Mouse (Mus musculus): ENCODE measurements around the gene Tstd1. TPM values are rescaled to one million over a fixed set of nuclear protein-coding genes. Genes with fewer than 3 reads are reported as not detected.

Tstd1 gene
- polyA plus RNA-seq, 1 experiment from 2014 or later: 7.5 TPM

GRCm38 (mm10) chr1:171390101-171390500 is 28.6 kb upstream of the Tstd1 start:
- Histone ChIP-seq H3K27ac (no peak overlapping the region), H3K36me3 (no peaks in the 10 kb centered on the region), H3K4me1 (peaks cover 27% of the 10 kb centered on the region), H3K27me3 (ENCODE audit: low read depth, poor library complexity, severe bottlenecking) (peaks cover 3% of the 10 kb centered on the region; the same call in 1 of the 2 replicates), H3K9me3 (replicated peaks) (no peaks in the 10 kb centered on the region), H3K4me3 (no peak overlapping the region)
- no peak for DNase-seq (ENCODE audit: low spot score)
- WGBS: 76% methylated on average over 4 of the region's 4 CpGs

GRCm38 (mm10) chr1:171401821-171402220 is 16.9 kb upstream of the Tstd1 start:
- H3K4me1 ChIP-seq: 0 out of 2 replicates have a peak, but pooled peaks cover 5% of the 10 kb centered on the region
- WGBS: 78% methylated on average over 4 of the region's 4 CpGs
- H3K4me3 ChIP-seq: no peak overlapping the region
- H3K27me3 ChIP-seq (ENCODE audit: low read depth, poor library complexity, severe bottlenecking): 0 out of 2 replicates have a peak, but pooled peaks cover 5% of the 10 kb centered on the region
- H3K27ac ChIP-seq: no peak overlapping the region
- no peaks in the 10 kb centered on the region for H3K36me3 ChIP-seq
- no peaks in the 10 kb centered on the region for H3K9me3 ChIP-seq (replicated peaks)
- DNase-seq (ENCODE audit: low spot score): no peak

- Histone ChIP-seq H3K36me3 (no peaks in the 10 kb centered on the region), H3K27ac (no peak overlapping the region), H3K27me3 (ENCODE audit: low read depth, poor library complexity, severe bottlenecking) (peaks cover 12% of the 10 kb centered on the region; the same call in 1 of the 2 replicates), H3K4me3 (no peak overlapping the region), H3K4me1 (0 out of 2 replicates have a peak, but pooled peaks cover 5% of the 10 kb centered on the region), H3K9me3 (replicated peaks) (no peaks in the 10 kb centered on the region)
- WGBS: 79% methylated on average over 9 of the region's 9 CpGs
- DNase-seq (ENCODE audit: low spot score): no peak
Measured at GRCm38 (mm10) chr1:171402991-171403390, 15.7 kb upstream of the Tstd1 start.

- Histone ChIP-seq H3K27ac (no peak overlapping the region), H3K27me3 (ENCODE audit: low read depth, poor library complexity, severe bottlenecking) (peaks cover 24% of the 10 kb centered on the region), H3K36me3 (no peaks in the 10 kb centered on the region), H3K9me3 (replicated peaks) (no peaks in the 10 kb centered on the region), H3K4me1 (peaks cover 6% of the 10 kb centered on the region; the same call in 1 of the 2 replicates), H3K4me3 (no peak overlapping the region)
- no peak for DNase-seq (ENCODE audit: low spot score)
- 80% methylated on average over 5 of the region's 5 CpGs for WGBS
Measured at GRCm38 (mm10) chr1:171407263-171407662, 11.4 kb upstream of the Tstd1 start.

- no peaks in the 10 kb centered on the region for H3K9me3 ChIP-seq (replicated peaks)
- no peak overlapping the region for H3K4me3 ChIP-seq
- H3K27ac ChIP-seq: no peak overlapping the region
- peaks cover 20% of the 10 kb centered on the region for H3K4me1 ChIP-seq
- DNase-seq (ENCODE audit: low spot score): no peak
- H3K36me3 ChIP-seq: peaks cover 23% of the 10 kb centered on the region
- H3K27me3 ChIP-seq (ENCODE audit: low read depth, poor library complexity, severe bottlenecking): peaks cover 19% of the 10 kb centered on the region
- 79% methylated on average over 1 of the region's 1 CpGs for WGBS
Measured at GRCm38 (mm10) chr1:171410231-171410630, 8.4 kb upstream of the Tstd1 start.

GRCm38 (mm10) chr1:171410947-171411484 is 7.7 kb upstream of the Tstd1 start, which contains the start of gene Usf1:
Usf1 (plus strand) TSS chr1:171411313.
- Histone ChIP-seq H3K27ac (peak within 1 kb of the TSS; percentile 97), H3K9me3 (replicated peaks) (no peaks in the 10 kb centered on the region), H3K36me3 (peaks cover 31% of the 10 kb centered on the region), H3K27me3 (ENCODE audit: low read depth, poor library complexity, severe bottlenecking) (peaks cover 19% of the 10 kb centered on the region), H3K4me1 (peaks cover 20% of the 10 kb centered on the region), H3K4me3 (peak within 1 kb of the TSS; percentile 86)
- peak; percentile 96 for DNase-seq (ENCODE audit: low spot score)
- WGBS: under 1% methylated on average over 36 of the region's 36 CpGs

- under 1% methylated on average over 39 of the region's 39 CpGs for WGBS
- Histone ChIP-seq H3K27ac (peak overlapping the region; percentile 97), H3K36me3 (peaks cover 36% of the 10 kb centered on the region), H3K9me3 (replicated peaks) (no peaks in the 10 kb centered on the region), H3K4me1 (peaks cover 20% of the 10 kb centered on the region), H3K27me3 (ENCODE audit: low read depth, poor library complexity, severe bottlenecking) (peaks cover 19% of the 10 kb centered on the region), H3K4me3 (peak overlapping the region; percentile 86)
- DNase-seq (ENCODE audit: low spot score): no peak
Measured at GRCm38 (mm10) chr1:171411492-171411941, 7.2 kb upstream of the Tstd1 start.

GRCm38 (mm10) chr1:171412001-171412441 is 6.7 kb upstream of the Tstd1 start:
- peak; percentile 70 for DNase-seq (ENCODE audit: low spot score)
- H3K27ac ChIP-seq: peak overlapping the region; percentile 97
- peaks cover 20% of the 10 kb centered on the region for H3K4me1 ChIP-seq
- peaks cover 41% of the 10 kb centered on the region for H3K36me3 ChIP-seq
- WGBS: 2% methylated on average over 20 of the region's 20 CpGs
- H3K27me3 ChIP-seq (ENCODE audit: low read depth, poor library complexity, severe bottlenecking): peaks cover 19% of the 10 kb centered on the region
- H3K4me3 ChIP-seq: peak overlapping the region; percentile 86
- no peaks in the 10 kb centered on the region for H3K9me3 ChIP-seq (replicated peaks)

GRCm38 (mm10) chr1:171412446-171412845 is 6.2 kb upstream of the Tstd1 start:
- Histone ChIP-seq H3K36me3 (peaks cover 45% of the 10 kb centered on the region), H3K27me3 (ENCODE audit: low read depth, poor library complexity, severe bottlenecking) (peaks cover 16% of the 10 kb centered on the region), H3K4me1 (peaks cover 20% of the 10 kb centered on the region), H3K9me3 (replicated peaks) (no peaks in the 10 kb centered on the region), H3K27ac (peak overlapping the region; percentile 97), H3K4me3 (peak overlapping the region; percentile 86)
- 60% methylated on average over 3 of the region's 3 CpGs for WGBS
- no peak for DNase-seq (ENCODE audit: low spot score)

- DNase-seq (ENCODE audit: low spot score): no peak
- peaks cover 20% of the 10 kb centered on the region for H3K4me1 ChIP-seq
- H3K9me3 ChIP-seq (replicated peaks): no peaks in the 10 kb centered on the region
- 85% methylated on average over 8 of the region's 8 CpGs for WGBS
- H3K27ac ChIP-seq: no peak overlapping the region
- peaks cover 57% of the 10 kb centered on the region for H3K36me3 ChIP-seq
- H3K4me3 ChIP-seq: no peak overlapping the region
- peaks cover 6% of the 10 kb centered on the region for H3K27me3 ChIP-seq (ENCODE audit: low read depth, poor library complexity, severe bottlenecking)
Measured at GRCm38 (mm10) chr1:171413608-171414007, 5.1 kb upstream of the Tstd1 start.

GRCm38 (mm10) chr1:171419291-171419882 is 715 bp downstream of the Tstd1 start:
- Histone ChIP-seq H3K9me3 (replicated peaks) (no peaks in the 10 kb centered on the region), H3K27ac (no peak overlapping the region), H3K36me3 (peaks cover 73% of the 10 kb centered on the region), H3K27me3 (ENCODE audit: low read depth, poor library complexity, severe bottlenecking) (no peaks in the 10 kb centered on the region), H3K4me1 (no peaks in the 10 kb centered on the region), H3K4me3 (no peak overlapping the region)
- DNase-seq (ENCODE audit: low spot score): no peak
- 73% methylated on average over 12 of the region's 12 CpGs for WGBS

GRCm38 (mm10) chr1:171419905-171420304 is 1.2 kb downstream of the Tstd1 start:
- H3K36me3 ChIP-seq: peaks cover 68% of the 10 kb centered on the region
- no peaks in the 10 kb centered on the region for H3K4me1 ChIP-seq
- 82% methylated on average over 5 of the region's 5 CpGs for WGBS
- no peak for DNase-seq (ENCODE audit: low spot score)
- H3K27ac ChIP-seq: no peak overlapping the region
- no peak overlapping the region for H3K4me3 ChIP-seq
- no peaks in the 10 kb centered on the region for H3K27me3 ChIP-seq (ENCODE audit: low read depth, poor library complexity, severe bottlenecking)
- no peaks in the 10 kb centered on the region for H3K9me3 ChIP-seq (replicated peaks)

- no peak for DNase-seq (ENCODE audit: low spot score)
- WGBS: 92% methylated on average over 8 of the region's 8 CpGs
- Histone ChIP-seq H3K4me1 (0 out of 2 replicates have a peak, but pooled peaks cover 1% of the 10 kb centered on the region), H3K9me3 (replicated peaks) (no peaks in the 10 kb centered on the region), H3K27ac (no peak overlapping the region), H3K4me3 (no peak overlapping the region), H3K27me3 (ENCODE audit: low read depth, poor library complexity, severe bottlenecking) (no peaks in the 10 kb centered on the region), H3K36me3 (peaks cover 41% of the 10 kb centered on the region)
Measured at GRCm38 (mm10) chr1:171422504-171423095, 3.9 kb downstream of the Tstd1 start.

Measured in limb, embryonic 10.5 days (tissue).